Mouse (Mus musculus): ENCODE results near the gene Rest. TPM values are rescaled to one million over a fixed set of nuclear protein-coding genes. Genes with fewer than 3 reads are reported as not detected.

The Rest gene
- polyA plus RNA-seq, 1 experiment from 2014 or later, result 58.0 TPM

DNA sequence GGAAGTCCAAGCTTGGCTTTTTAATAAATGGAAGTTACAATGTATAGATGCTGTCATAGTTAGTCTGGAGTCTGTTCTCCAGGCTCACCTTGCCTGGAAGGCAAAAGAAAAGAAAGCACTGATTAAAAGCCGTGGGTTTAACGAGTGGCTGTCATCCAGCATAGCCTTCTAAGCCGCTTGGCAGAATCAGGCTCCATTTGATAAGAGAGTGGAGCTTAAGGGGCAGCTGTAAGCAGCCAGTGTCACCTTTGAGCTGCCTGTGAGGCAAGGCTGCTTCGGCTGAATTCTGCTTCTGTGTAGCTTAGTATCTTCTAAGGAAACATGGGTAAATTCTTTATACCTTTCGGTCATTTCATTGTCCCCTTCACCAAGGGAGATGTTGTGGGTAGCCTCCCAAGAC is 21.6 kb downstream of the Rest start:
- no peak overlapping the region for H3K4me3 ChIP-seq (ENCODE audit: low read depth, low read length)
- no peak overlapping the region for H3K4me2 ChIP-seq (ENCODE audit: low read depth, severe bottlenecking)
- no peak for DNase-seq (ENCODE audit: low spot score)
- no peaks in the 10 kb centered on the region for H3K9me3 ChIP-seq (ENCODE audit: control insufficient read depth, low read length)
- H3K27ac ChIP-seq (replicated peaks; ENCODE audit: low read depth, low read length), result no peak overlapping the region
- no peaks in the 10 kb centered on the region for H3K27me3 ChIP-seq (ENCODE audit: control insufficient read depth, insufficient read depth, low read length)
- ATAC-seq (ENCODE audit: insufficient number of reproducible peaks, low FRiP score, low TSS enrichment, low read depth), result no peak
- 90% methylated on average over 5 of the region's 5 CpGs for WGBS
- H3K36me3 ChIP-seq (ENCODE audit: control insufficient read depth, insufficient read depth, low read length), result peaks cover 26% of the 10 kb centered on the region
- H3K9ac ChIP-seq (ENCODE audit: low read length), result no peak overlapping the region
- no peaks in the 10 kb centered on the region for H3K4me1 ChIP-seq (ENCODE audit: control insufficient read depth, insufficient read depth, low read length)

DNA sequence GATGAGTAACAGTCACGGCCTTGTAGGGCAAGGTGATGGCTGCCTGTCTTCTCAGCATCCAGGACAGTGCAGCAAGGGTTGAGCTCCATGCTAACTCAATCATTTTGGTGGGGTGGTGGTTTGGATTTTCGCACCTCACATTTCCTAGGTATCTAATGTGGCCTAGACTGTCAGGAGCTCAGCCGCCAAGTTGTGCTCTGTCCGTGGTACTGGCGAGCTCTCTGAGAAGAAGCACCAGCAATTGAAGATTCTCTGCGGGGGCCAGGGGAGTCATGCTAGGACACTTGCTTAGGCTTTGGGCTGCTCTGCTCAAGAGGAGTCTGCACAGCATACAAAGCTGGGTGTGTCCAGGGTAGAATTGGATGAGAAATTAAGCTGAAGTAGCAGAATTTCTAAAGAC is 22.6 kb downstream of the Rest start:
- no peaks in the 10 kb centered on the region for H3K27me3 ChIP-seq (ENCODE audit: control insufficient read depth, insufficient read depth, low read length)
- no peak overlapping the region for H3K4me2 ChIP-seq (ENCODE audit: low read depth, severe bottlenecking)
- no peak for DNase-seq (ENCODE audit: low spot score)
- peaks cover 22% of the 10 kb centered on the region for H3K36me3 ChIP-seq (ENCODE audit: control insufficient read depth, insufficient read depth, low read length)
- 81% methylated on average over 6 of the region's 6 CpGs for WGBS
- no peak for ATAC-seq (ENCODE audit: insufficient number of reproducible peaks, low FRiP score, low TSS enrichment, low read depth)
- no peak overlapping the region for H3K27ac ChIP-seq (replicated peaks; ENCODE audit: low read depth, low read length)
- H3K9me3 ChIP-seq (ENCODE audit: control insufficient read depth, low read length), result no peaks in the 10 kb centered on the region
- no peak overlapping the region for H3K4me3 ChIP-seq (ENCODE audit: low read depth, low read length)
- no peaks in the 10 kb centered on the region for H3K4me1 ChIP-seq (ENCODE audit: control insufficient read depth, insufficient read depth, low read length)
- no peak overlapping the region for H3K9ac ChIP-seq (ENCODE audit: low read length)

DNA sequence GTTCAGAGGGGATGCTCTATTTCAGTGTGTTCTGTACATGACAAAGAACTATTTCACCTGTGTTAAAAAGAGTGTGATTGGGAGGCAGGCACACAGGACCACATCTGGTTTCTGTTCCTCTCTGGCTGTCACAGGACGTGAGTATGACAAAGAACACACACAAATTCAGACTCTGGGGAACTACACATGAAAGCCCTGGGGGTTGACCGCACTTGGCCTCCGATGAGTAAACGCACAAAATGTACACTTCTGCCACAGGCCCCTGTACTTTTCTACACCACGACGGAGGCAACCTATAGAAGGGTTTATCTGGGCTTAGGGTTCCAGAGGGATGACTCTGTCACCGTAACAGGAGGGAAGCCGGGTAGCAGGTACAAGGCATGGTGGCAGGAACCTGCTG is 24.4 kb downstream of the Rest start:
- peaks cover 22% of the 10 kb centered on the region for H3K36me3 ChIP-seq (ENCODE audit: control insufficient read depth, insufficient read depth, low read length)
- DNase-seq (ENCODE audit: low spot score), result no peak
- no peaks in the 10 kb centered on the region for H3K9me3 ChIP-seq (ENCODE audit: control insufficient read depth, low read length)
- no peak overlapping the region for H3K4me2 ChIP-seq (ENCODE audit: low read depth, severe bottlenecking)
- no peak overlapping the region for H3K27ac ChIP-seq (replicated peaks; ENCODE audit: low read depth, low read length)
- no peaks in the 10 kb centered on the region for H3K27me3 ChIP-seq (ENCODE audit: control insufficient read depth, insufficient read depth, low read length)
- no peak overlapping the region for H3K9ac ChIP-seq (ENCODE audit: low read length)
- no peak for ATAC-seq (ENCODE audit: insufficient number of reproducible peaks, low FRiP score, low TSS enrichment, low read depth)
- H3K4me3 ChIP-seq (ENCODE audit: low read depth, low read length), result no peak overlapping the region
- WGBS, result 60% methylated on average over 8 of the region's 8 CpGs
- no peaks in the 10 kb centered on the region for H3K4me1 ChIP-seq (ENCODE audit: control insufficient read depth, insufficient read depth, low read length)

DNA sequence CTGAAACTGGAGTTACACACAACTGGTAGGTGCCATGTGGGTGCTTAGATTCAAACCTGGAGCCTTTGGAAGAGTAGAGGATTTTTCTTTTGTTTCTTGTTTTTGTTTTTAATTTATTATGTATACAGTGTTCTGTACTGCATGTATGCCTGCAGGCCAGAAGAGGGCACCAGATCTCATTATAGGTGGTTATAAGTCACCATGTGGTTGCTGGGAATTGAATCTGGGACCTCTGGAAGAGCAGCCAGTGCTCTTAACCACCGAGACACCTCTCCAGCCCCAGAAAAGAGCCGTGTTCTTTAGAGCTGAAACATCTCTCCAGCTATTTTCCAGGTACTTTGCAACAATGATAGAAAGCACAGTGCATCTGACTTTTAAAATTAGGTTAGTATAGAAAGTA is 25.3 kb downstream of the Rest start:
- Histone ChIP-seq H3K9me3 (ENCODE audit: control insufficient read depth, low read length) (no peaks in the 10 kb centered on the region), H3K4me3 (ENCODE audit: low read depth, low read length) (no peak overlapping the region), H3K4me1 (ENCODE audit: control insufficient read depth, insufficient read depth, low read length) (no peaks in the 10 kb centered on the region), H3K27ac (replicated peaks; ENCODE audit: low read depth, low read length) (no peak overlapping the region), H3K36me3 (ENCODE audit: control insufficient read depth, insufficient read depth, low read length) (peaks cover 22% of the 10 kb centered on the region), H3K4me2 (ENCODE audit: low read depth, severe bottlenecking) (no peak overlapping the region), H3K9ac (ENCODE audit: low read length) (no peak overlapping the region), H3K27me3 (ENCODE audit: control insufficient read depth, insufficient read depth, low read length) (no peaks in the 10 kb centered on the region)
- no peak for DNase-seq (ENCODE audit: low spot score)
- no peak for ATAC-seq (ENCODE audit: insufficient number of reproducible peaks, low FRiP score, low TSS enrichment, low read depth)
- WGBS, result 90% methylated on average over 2 of the region's 2 CpGs

DNA sequence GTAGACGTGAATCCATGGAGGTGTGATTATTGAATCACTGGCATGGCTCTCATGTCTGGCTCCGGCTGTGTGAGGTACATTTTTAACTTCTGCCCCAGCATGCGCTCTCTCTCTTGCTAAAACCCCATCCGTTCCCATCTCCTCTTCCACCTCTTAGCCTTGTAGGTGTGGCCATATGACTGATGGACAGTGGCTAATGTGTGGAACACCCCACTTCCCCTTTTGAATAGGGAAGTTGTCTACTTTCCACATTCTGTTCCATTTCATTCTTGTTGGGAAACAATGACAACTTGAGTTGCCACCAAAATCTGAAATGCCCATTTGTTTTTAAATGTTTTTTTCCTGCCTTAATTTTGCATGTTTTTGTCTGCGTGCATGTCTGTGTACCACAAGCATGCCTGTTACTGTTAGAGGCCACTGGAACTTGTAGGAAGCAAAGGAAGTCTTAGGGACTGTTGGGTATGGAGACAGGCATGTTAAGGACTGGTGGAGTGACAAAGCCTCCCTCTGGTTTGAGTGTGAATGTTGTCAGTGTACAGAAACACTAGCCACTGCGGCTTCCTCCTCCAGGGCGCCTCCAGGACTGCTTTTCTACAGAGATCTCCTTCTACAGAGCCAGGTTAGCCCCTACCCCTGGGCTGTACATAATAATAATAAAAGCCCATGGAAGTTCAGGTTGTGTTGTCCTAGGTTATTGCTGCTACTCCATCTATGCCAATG is 27.7 kb downstream of the Rest start:
- no peak for DNase-seq (ENCODE audit: low spot score)
- WGBS, result 92% methylated on average over 7 of the region's 7 CpGs
- peaks cover 21% of the 10 kb centered on the region for H3K36me3 ChIP-seq (ENCODE audit: control insufficient read depth, insufficient read depth, low read length)
- ATAC-seq (ENCODE audit: insufficient number of reproducible peaks, low FRiP score, low TSS enrichment, low read depth), result no peak
- H3K4me2 ChIP-seq (ENCODE audit: low read depth, severe bottlenecking), result no peak overlapping the region
- H3K4me3 ChIP-seq (ENCODE audit: low read depth, low read length), result no peak overlapping the region
- H3K4me1 ChIP-seq (ENCODE audit: control insufficient read depth, insufficient read depth, low read length), result no peaks in the 10 kb centered on the region
- H3K27me3 ChIP-seq (ENCODE audit: control insufficient read depth, insufficient read depth, low read length), result no peaks in the 10 kb centered on the region
- no peaks in the 10 kb centered on the region for H3K9me3 ChIP-seq (ENCODE audit: control insufficient read depth, low read length)
- no peak overlapping the region for H3K27ac ChIP-seq (replicated peaks; ENCODE audit: low read depth, low read length)
- no peak overlapping the region for H3K9ac ChIP-seq (ENCODE audit: low read length)

DNA sequence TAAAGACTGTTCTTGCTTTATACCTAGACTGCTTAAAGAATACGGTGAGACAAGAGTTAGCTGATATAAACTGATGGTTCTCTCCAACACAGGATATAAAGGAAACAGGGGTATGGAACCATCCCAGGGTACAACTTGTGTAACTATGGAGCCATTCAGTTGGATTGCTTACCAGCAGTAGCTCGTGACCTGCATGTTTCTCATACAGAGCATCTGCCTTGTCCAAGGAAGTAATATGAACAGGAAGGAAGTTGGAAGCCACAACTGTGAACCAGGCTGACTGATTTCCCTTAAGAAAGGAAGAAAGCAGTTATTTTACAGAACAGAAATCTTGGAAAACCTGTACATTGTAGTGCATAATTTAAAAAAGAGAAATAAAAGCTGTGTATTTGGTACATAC is 34.2 kb downstream of the Rest start:
- DNase-seq (ENCODE audit: low spot score), result no peak
- 97% methylated on average over 2 of the region's 2 CpGs for WGBS
- H3K4me2 ChIP-seq (ENCODE audit: low read depth, severe bottlenecking), result no peak overlapping the region

DNA sequence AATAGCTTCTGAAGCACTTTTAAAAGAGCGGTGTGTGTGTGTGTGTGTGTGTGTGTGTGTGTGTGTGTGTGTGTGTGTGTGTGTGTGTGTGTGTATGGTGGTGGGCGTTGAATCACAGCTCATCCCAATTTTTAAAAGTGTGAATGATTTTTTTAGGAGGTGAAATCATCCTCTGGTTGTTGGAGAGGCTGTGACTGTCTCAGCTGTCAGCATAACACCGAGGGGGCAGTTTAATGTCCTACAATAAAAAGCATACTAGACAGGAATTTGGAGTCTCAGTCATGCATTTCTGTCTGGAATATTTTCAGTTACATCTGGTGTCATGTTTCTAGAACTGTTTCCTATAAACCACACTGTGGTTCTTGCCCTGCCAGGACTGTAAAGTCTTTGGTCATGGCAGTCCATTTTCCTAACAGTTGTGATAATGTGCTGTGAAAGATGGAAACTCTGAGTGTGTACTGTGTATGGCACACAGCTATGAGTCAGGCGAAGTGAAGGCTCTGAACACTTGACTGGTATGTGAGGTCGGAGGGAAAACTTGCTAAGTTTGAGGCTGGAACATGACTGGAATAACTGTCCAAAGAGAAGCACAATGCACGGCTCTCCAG is 36.1 kb downstream of the Rest start:
- no peaks in the 10 kb centered on the region for H3K9me3 ChIP-seq (ENCODE audit: control insufficient read depth, low read length)
- H3K4me1 ChIP-seq (ENCODE audit: control insufficient read depth, insufficient read depth, low read length), result no peaks in the 10 kb centered on the region
- no peak overlapping the region for H3K4me3 ChIP-seq (ENCODE audit: low read depth, low read length)
- no peak for DNase-seq (ENCODE audit: low spot score)
- no peak overlapping the region for H3K27ac ChIP-seq (replicated peaks; ENCODE audit: low read depth, low read length)
- 86% methylated on average over 6 of the region's 6 CpGs for WGBS
- no peak for ATAC-seq (ENCODE audit: insufficient number of reproducible peaks, low FRiP score, low TSS enrichment, low read depth)
- H3K36me3 ChIP-seq (ENCODE audit: control insufficient read depth, insufficient read depth, low read length), result peaks cover 10% of the 10 kb centered on the region
- H3K4me2 ChIP-seq (ENCODE audit: low read depth, severe bottlenecking), result no peak overlapping the region
- H3K27me3 ChIP-seq (ENCODE audit: control insufficient read depth, insufficient read depth, low read length), result no peaks in the 10 kb centered on the region
- no peak overlapping the region for H3K9ac ChIP-seq (ENCODE audit: low read length)

More for the DNA sequence above, 34.2 kb downstream of the Rest start:
- H3K9me3 ChIP-seq (ENCODE audit: control insufficient read depth, low read length), result no peaks in the 10 kb centered on the region
- peaks cover 10% of the 10 kb centered on the region for H3K36me3 ChIP-seq (ENCODE audit: control insufficient read depth, insufficient read depth, low read length)
- no peak overlapping the region for H3K27ac ChIP-seq (replicated peaks; ENCODE audit: low read depth, low read length)
- ATAC-seq (ENCODE audit: insufficient number of reproducible peaks, low FRiP score, low TSS enrichment, low read depth), result no peak
- H3K4me1 ChIP-seq (ENCODE audit: control insufficient read depth, insufficient read depth, low read length), result no peaks in the 10 kb centered on the region
- no peak overlapping the region for H3K9ac ChIP-seq (ENCODE audit: low read length)
- no peak overlapping the region for H3K4me3 ChIP-seq (ENCODE audit: low read depth, low read length)
- no peaks in the 10 kb centered on the region for H3K27me3 ChIP-seq (ENCODE audit: control insufficient read depth, insufficient read depth, low read length)

DNA sequence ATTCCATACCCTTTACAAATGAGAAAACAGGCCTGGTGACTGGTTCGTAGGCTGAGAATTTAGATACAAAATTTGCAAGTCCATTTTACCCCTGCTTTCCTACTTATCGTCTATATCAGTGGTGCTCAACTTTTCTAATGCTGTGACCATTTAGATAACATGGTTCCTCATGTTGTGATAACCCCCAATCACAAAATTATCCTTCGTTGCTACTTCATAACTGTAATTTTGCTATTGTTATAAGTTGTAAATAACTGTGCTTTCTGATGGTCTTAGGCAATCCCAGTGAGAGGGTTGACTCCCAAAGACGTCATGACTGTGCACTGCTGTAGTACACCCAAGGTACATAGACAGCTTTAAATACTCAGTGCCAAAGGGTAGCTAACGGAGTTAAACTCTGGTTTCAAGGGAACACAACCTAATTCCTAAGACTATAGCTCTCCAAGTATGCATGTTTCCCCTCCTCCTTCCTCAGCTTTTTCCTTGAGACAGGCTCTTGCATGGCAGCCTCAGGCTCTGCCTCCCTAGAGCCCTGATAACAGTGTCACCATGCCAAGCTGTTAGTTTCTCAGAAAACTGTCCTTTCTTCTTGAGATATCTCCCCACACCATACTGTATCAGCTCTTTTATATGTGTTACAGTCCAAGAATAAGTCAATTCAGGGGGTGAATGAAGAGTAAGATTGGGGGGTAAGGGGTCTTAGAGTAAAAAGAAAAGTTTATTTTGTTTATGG is 42.7 kb downstream of the Rest start:
- H3K4me1 ChIP-seq (ENCODE audit: control insufficient read depth, insufficient read depth, low read length), result peaks cover 17% of the 10 kb centered on the region
- H3K9ac ChIP-seq (ENCODE audit: low read length), result no peak overlapping the region
- peak overlapping the region; percentile 81 for H3K4me3 ChIP-seq (ENCODE audit: low read depth, low read length)
- ATAC-seq (ENCODE audit: insufficient number of reproducible peaks, low FRiP score, low TSS enrichment, low read depth) (no peak), DNase-seq (ENCODE audit: low spot score) (no peak)
- no peak overlapping the region for H3K27ac ChIP-seq (replicated peaks; ENCODE audit: low read depth, low read length)
- no peaks in the 10 kb centered on the region for H3K9me3 ChIP-seq (ENCODE audit: control insufficient read depth, low read length)
- peak overlapping the region; percentile 95 for H3K4me2 ChIP-seq (ENCODE audit: low read depth, severe bottlenecking)
- WGBS, result 83% methylated on average over 5 of the region's 5 CpGs
- no peaks in the 10 kb centered on the region for H3K27me3 ChIP-seq (ENCODE audit: control insufficient read depth, insufficient read depth, low read length)
- H3K36me3 ChIP-seq (ENCODE audit: control insufficient read depth, insufficient read depth, low read length), result peaks cover 3% of the 10 kb centered on the region

All from limb, embryonic 11.5 days (tissue).